Mouse (Mus musculus) spleen, postnatal 4 days (tissue): ENCODE measurements around the gene B430218F22Rik.
"Not testable (repeated sequence)": the region's sequence is repeated elsewhere in the genome, so short reads cannot be mapped to it uniquely, and the experiment has no call there.

ENCODE experiments used
- DNase-seq, 2 experiments: peaks; one replicate each; pipeline ENCODE4 v3.0.0; 2022; ENCODE audit warnings: low spot score in 2 of 2

Gene B430218F22Rik

DNA sequence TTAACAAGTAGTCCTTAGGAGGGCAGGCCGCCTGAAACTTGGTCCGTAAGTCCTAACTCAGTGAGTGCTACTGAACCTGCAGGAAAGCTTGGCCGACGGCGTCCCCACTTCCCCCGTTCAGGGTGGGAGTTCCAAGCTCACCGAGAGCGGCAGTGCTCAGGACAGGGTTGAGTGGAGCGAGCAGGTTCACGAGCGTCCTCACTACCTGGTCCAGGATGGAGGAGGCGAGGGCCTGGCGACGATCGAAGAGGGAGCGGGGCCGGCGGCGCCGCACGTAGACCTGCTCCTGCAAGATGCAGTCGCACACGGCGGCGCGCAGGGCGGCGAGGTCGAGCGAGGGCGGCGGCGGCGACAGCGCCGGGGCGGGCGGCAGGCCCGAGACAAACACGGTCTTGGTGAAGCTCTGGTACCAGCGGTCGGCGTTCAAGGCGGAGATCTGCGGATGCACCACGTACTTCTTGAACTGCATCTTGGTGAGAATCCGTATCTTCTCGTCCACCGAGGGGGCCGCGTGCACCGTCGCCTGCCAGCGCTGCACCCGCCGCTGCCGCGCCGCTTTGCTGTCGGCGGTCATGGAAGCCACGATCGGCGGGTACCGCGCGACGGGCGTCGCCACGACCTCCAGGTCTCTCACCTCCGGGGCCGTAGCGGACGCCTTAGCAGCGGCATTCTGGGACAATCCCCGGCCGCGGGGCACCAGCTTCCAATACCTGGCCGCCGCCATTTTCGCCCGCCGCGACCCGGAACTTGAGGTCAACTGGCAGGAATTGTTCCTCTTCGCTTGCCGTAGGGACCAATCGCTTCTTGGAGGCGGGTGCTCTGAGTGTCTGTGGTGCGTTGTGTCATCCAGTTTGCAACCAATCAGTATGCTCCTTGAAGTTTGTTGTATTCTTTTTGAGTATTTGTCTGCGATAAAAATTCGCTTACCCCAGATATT is at the start of gene B430218F22Rik, which contains the start of gene Mrps30:
Gene B430218F22Rik, plus strand, starts transcription at position 120 of the 937 bp plus-strand sequence.
Gene Mrps30, minus strand, starts transcription at position 742 of the 937 bp plus-strand sequence.
- DNase-seq, result peak; percentile 91 to 97

DNA sequence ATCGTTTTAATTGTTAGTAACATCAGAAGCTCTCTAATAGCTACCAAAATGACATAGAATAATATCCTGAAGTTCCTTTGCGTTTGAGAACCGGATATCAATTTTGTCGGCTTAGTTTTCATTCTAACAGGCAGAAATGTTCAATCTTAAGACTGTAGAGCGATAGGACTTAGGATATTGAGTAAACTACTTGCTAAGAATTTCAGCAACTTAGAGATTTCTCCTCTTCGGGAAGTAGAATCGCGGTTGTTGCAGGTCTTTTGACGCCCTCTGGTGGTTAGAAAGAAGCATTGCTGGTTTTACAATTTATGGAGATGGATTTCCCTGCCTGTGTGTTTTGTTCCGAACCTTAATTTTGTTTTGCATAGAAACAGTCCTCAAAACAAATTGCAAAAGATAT is 36.2 kb upstream of the B430218F22Rik start:
- no peak for DNase-seq

DNA sequence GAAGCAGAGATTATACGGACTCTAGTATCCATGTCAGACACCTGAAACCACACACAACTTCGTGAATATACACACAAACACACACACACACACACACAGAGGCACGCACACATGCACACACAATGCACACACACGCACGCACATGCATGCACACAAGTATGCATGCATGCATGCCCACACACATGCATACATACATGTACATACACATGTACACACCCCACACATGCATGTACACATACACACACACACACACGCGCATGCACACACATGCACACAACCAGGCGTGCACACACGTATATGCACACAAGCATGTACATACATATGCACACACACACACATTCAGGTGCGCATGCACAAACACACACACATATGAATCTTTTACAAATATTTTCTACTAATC is 35.6 kb upstream of the B430218F22Rik start:
- no peak for DNase-seq

DNA sequence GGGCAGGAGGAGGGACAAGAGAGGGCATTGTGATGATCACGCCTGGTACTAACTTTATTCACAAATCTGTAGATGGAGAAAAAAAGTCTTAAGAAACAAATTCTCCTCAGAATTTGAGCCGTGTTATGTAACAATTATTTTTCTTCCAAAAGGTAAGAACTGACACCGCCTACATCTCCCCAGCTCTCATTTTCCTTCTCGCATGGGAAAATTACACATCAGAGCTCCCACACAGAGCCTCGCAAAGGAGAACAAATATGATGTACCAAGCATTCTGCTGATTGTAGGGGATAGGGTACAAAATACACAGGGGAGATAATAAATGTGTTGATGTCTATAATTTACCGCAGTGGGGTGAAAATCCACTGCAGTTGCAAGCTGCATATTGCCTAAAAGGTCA is 23.1 kb upstream of the B430218F22Rik start:
- DNase-seq, result no peak

DNA sequence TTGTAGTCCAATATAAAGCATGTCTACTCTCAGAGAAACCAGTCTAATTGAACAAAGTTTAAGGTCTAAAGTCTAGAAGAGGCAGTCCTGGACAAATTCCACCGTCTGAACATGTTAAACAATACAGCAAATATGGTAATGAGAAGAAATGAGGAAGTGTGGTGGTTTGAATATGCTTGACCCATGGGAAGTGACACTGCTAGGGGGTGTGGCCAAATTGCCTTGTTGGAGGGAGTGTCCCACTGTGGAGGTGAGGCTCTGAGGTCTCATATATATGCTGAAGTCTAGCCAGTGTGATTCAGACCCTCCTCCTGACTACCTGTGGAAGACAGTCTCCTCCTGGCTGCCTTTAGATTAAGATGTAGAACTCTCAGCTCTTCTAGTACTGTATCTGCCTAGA is 20.7 kb upstream of the B430218F22Rik start:
- DNase-seq, result no peak

DNA sequence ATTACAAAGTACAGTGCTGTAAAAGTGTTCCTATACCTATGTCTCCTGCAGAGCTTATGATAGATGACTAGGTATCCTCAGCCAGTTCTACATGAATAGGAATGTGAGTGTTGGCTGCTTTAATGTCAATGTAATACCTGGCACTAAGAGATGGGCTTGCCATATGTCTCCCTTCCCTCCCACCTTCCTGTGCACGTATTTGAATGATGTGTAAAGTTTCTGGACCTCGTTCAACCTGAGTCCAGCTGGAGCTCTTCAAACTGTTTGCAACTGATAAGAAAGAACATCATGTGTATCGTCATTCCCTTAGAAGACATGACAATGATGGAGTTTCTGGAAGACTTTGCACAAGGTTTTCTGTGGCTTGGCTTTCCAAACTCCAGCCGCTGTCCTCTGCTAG is 13.6 kb upstream of the B430218F22Rik start:
- no peak for DNase-seq

DNA sequence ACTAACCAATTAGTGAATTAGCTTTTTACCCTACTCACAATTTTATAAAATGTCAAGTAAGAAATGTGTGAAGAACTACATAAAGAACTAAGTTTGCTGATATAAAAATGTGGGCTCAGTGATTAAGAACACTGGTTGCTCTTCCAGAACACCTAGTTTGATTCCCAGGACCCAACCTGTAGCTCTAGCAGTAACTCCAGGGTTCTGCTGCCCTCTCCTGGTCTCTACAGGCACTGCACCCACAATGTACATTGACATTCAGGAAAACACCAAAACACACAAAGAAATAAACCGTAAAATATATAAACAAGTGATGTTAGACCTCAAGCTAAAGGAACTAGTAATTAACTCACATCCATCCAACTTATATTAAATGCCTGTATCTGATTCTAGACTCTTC is 7.3 kb upstream of the B430218F22Rik start:
- peak; percentile 44 to 77 for DNase-seq

DNA sequence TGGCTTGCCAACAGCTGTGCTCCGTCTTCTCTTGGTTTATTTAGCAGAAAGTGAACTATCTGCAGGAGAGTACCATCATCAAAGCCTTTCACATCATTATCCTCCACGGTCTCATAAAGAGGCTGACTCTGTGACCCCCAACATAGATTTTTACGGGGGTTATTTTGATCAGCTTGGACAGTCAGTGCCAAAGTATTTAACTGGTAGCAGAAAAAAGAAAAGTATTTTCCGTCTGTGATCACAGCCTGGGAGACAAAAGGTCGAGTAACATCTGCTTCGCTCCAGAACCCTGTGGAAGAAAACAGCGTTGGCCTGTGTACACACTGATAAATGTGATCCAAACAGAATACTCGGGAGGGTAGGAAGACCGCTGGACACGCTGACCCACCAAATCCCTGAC is 6.0 kb upstream of the B430218F22Rik start:
- no peak for DNase-seq

DNA sequence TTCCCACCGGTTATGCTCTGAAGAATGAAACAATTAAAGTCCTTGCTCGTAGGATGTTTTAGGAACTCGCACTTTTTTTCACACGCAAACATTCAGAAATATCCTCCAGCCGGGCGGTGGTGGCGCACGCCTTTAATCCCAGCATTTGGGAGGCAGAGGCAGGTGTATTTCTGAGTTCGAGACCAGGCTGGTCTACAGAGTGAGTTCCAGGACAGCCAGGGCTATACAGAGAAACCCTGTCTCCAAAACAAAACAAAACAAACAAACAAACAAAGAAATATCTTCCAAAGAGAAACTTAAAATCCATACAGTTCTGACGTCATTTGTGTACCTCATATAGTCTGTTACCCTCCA is 995 bp downstream of the B430218F22Rik start:
- DNase-seq, result not testable (repeated sequence)

DNA sequence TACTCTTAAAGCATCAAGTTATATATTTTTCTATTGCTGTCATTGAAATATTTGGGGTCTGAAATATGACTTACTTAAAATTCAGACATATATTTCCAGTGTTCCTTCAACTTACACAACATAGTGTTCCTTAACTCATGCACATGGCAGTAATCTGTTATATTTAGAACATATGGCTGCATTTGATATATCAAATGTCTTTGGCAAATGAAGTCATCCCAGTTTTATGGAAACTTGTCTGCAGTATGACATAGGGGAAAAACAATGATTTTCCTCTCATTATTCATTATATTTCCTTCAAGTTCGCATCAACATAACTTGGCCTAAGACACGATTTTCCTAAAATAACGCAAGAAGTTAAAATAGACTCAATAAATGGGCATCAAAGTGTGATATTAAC is 9.4 kb downstream of the B430218F22Rik start:
- DNase-seq, result no peak

DNA sequence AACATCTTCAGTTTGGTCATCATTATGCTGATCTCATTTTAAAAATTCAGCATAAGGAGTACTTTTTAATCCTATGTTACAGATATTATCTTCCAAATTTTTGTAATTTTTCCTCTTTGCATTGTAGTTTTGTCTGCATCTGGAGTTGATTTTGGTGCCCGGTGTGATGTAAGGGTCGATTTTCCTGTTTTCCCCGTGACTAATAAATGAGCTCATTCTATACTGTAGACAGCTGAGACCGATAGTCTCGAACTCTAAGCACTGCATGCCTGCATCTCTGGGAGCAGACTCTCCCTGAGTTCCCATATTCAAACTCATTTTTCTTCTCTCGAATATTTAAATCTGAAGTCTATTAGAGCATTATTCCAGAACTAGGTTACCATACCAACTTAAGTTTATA is 13.9 kb downstream of the B430218F22Rik start:
- no peak for DNase-seq

DNA sequence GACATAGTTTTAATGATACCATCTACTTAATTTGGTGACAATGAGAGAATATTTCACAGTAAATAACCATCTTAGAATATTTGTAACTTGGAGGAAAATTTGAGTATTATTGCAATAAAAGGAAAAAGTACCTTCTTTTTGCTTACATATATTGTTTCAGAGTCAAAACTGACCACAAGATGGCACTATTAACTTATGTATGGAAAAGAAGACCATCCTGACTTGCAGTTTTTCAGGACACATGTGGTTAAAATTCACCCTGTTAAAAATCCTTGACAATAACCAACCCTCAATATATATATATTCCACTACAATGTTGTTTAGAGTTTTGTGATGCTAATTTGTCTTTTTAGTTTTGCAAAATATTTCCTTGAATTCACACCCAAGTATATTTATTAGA is 17.1 kb downstream of the B430218F22Rik start:
- no peak for DNase-seq

DNA sequence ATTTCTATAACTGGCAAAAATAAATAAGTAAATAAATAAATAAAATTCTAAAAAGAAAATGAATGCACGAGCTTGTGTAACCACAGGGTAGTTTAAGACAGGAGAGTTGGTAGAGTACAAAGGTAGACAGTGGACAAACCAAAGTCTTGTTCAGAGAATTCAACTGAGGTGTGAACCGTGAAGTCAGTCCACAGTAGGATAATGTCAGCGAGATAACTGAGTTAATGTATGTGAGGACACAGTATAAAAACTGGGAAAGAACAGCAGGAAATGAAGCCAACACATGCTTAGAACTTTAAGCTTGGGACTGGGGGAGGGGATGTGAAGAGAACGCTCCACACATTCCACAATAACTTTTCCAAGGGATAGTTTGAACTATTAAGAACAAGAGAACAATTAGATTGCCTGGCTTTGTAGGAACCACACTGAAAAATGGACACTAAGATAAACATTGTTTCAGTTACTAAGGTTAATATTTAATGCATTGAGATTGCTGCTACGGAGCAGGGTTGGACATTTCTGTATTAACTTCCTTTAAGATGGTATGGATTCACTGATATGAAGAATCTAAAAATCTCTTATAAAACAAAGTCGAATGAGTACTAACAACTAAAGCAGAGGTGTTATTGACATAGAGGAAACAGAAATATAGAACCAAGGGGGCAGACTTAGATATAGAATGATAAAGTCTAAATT is 25.0 kb downstream of the B430218F22Rik start:
- no peak for DNase-seq

DNA sequence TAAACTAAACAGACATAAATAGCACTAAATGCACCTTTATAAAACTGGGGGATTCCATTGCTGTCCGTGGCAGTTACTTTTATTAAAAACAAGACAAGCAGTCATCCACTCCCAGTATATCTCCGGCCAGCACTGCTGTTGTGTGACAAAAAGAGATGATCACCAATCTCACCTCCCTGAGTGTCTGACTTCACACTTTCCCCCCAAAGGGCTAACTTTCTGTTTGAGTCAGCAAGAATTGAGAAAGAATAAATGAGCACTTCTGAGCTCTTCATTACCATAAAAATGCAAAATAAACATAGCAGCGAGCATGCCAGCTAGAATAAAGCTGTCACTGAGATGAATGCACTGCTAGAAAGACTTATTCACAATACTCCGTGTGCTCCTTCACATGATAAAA is 31.7 kb downstream of the B430218F22Rik start:
- DNase-seq, result no peak

DNA sequence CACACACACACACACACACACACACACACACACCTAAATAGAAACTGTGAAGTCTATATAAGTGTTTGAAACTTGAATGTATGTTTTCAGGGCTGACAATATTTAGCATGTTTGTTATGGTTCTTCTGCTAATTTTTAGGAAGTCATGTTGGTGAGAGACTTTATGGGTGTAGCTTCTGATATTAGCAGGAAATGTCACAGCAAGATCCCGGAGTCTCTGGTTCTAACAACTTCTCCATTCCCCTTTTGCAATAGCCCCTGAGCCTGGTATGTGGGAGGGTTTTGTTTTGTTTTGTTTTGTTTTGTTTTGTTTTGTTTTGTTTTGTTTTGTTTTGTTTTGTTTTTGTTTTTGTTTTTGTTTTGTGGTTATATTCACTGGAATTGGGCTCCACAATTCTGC is 34.0 kb downstream of the B430218F22Rik start:
- DNase-seq, result no peak

DNA sequence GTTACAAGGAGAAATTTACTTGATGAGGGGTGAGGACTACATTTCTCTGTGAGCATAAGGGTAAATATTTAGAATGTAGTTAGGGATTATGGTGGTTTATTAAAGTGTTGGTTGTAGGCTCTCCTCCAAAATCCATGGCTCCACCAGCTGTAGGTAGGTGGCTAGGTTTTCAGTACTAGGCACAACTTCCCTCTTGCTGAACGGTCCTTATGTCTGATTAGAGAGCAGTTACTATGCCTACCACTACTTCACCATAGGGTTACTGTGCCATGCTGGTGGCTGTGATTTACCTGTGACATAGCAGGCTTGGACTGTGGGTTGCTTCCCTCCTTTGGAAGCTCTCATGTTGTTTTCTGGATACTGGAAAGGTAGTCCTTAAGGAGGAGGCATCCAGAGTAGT is 34.4 kb downstream of the B430218F22Rik start:
- no peak for DNase-seq
